ENCODE assay signal across 11 mouse cellular contexts in the genomic region with DNA sequence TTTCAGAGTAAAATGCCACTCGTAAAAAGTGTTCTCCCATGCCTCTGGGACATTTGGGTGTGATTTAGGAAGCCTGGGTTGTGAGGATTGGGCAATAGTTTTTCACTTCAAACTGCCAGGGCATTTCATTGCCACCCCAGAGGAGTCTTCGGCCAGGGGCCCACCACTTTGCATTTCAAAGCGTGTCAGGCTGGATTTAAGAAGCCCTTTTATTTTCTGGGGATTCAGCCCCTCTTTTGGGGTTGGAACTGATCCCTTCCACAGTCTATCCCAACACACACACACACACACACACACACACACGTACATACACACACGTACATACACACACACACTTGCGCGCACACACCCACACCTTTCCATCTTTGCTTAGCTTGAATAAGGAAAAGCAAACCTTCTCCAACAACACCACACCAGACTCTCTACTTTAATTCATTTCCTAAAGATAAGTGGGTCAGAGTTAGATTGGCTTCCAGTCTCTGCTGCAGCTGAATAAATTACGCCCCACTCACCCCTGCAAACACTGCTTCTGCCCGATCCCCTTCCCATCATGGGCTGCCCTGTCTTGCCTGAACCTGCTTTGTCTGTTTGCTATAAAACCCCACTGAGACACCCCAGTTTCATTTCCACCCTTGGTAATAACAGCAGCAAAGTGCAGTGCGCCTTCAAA.
DNase-seq lines count a peak whose midpoint lies in the region; ATAC-seq and TF ChIP-seq lines count a peak whose summit lies in the region.
"Had no signal": no experiment of that assay in that cellular context is flagged by ENCODE, and none has a peak within 500 bp of the region (broad histone marks: within the 10 kb centered on the region; RNA-seq: fewer than 3 reads in every experiment).

No protein-coding gene starts in this region.

- no peak for TF ChIP-seq POLR2A in heart, adult 2 months (IDR thresholded peaks at IDR 0.05; ENCODE audit: insufficient read depth, low read depth, low read length)

- no peak overlapping the region for H3K9ac ChIP-seq in heart, postnatal 0 days (replicated peaks; ENCODE audit: low read depth, low read length)
- H3K9ac ChIP-seq in heart, adult 2 months (ENCODE audit: low read depth, low read length): no peak overlapping the region
- no peak overlapping the region for H3K9ac ChIP-seq in forebrain, embryonic 16.5 days (replicated peaks; ENCODE audit: low read depth, low read length)
- H3K9ac ChIP-seq in midbrain, embryonic 16.5 days (ENCODE audit: low read depth, low read length): peak overlapping the region; percentile 35
- H3K9ac ChIP-seq: embryonic facial prominence, embryonic 12.5 days had no signal

- intact Hi-C loops in heart, adult 2 months (cut with DNase I): no loop called here

- TF ChIP-seq CTCF in heart, postnatal 0 days (IDR thresholded peaks at IDR 0.05; ENCODE audit: low read depth): no peak
- no peak for TF ChIP-seq CTCF in heart, adult 2 months (IDR thresholded peaks at IDR 0.05)

- no peak overlapping the region for H3K4me3 ChIP-seq in heart, postnatal 0 days (ENCODE audit: low read depth, low read length)
- H3K4me3 ChIP-seq in heart, adult 2 months: no peak overlapping the region
- H3K4me3 ChIP-seq in brown adipose tissue, adult 24 weeks (ENCODE audit: insufficient read depth, low read depth, low read length): peak overlapping the region; percentile 23; the same call in 1 of the 2 replicates
- peak overlapping the region; percentile 1 for H3K4me3 ChIP-seq in forebrain, embryonic 16.5 days (replicated peaks; ENCODE audit: low read length)
- peak overlapping the region; percentile 26 for H3K4me3 ChIP-seq in midbrain, embryonic 16.5 days (ENCODE audit: low read depth, low read length)
- H3K4me3 ChIP-seq: embryonic facial prominence, embryonic 12.5 days had no signal

- 79% methylated on average over 10 of the region's 10 CpGs for WGBS in heart, postnatal 0 days
- 83% methylated on average over 10 of the region's 10 CpGs for WGBS in heart, adult 2 months
- 44% methylated on average over 10 of the region's 10 CpGs for WGBS in forebrain, embryonic 16.5 days
- WGBS in midbrain, embryonic 16.5 days: 32% methylated on average over 10 of the region's 10 CpGs

- no peak overlapping the region for H3K27ac ChIP-seq in heart, postnatal 0 days (ENCODE audit: low read depth)
- H3K27ac ChIP-seq in heart, adult 2 months: no peak overlapping the region; the same call in 1 of the 2 replicates
- H3K27ac ChIP-seq in brown adipose tissue, adult 24 weeks (replicated peaks; ENCODE audit: low read depth, low read length): no peak overlapping the region
- no peak overlapping the region for H3K27ac ChIP-seq in forebrain, embryonic 16.5 days (ENCODE audit: low read length)
- peak overlapping the region; percentile 66 for H3K27ac ChIP-seq in midbrain, embryonic 16.5 days (ENCODE audit: low read length)
- H3K27ac ChIP-seq: embryonic facial prominence, embryonic 12.5 days had no signal

- no peak for TF ChIP-seq EP300 in heart, postnatal 0 days (IDR thresholded peaks at IDR 0.05; ENCODE audit: low read depth)
- no peak for TF ChIP-seq EP300 in heart, adult 2 months (IDR thresholded peaks at IDR 0.05; ENCODE audit: insufficient read depth, low read depth, low read length)

- no peaks in the 10 kb centered on the region for H3K36me3 ChIP-seq in heart, postnatal 0 days (replicated peaks; ENCODE audit: control insufficient read depth, insufficient read depth, low read length)
- H3K36me3 ChIP-seq in heart, adult 2 months (ENCODE audit: control insufficient read depth, insufficient read depth, low read length): no peaks in the 10 kb centered on the region
- H3K36me3 ChIP-seq in forebrain, embryonic 16.5 days (ENCODE audit: control insufficient read depth, insufficient read depth): no peaks in the 10 kb centered on the region
- no peaks in the 10 kb centered on the region for H3K36me3 ChIP-seq in midbrain, embryonic 16.5 days (ENCODE audit: control insufficient read depth, insufficient read depth, low read length)
- H3K36me3 ChIP-seq: embryonic facial prominence, embryonic 12.5 days had no signal

- no peak for ATAC-seq in heart, postnatal 0 days (ENCODE audit: insufficient read depth, low read depth)
- peak; percentile 79 for ATAC-seq in forebrain, embryonic 16.5 days
- ATAC-seq in midbrain, embryonic 16.5 days: peak; percentile 80
- ATAC-seq: CD4-positive, CD25-positive, alpha-beta regulatory T cell, adult 4 months had no signal

- DNase-seq in heart, postnatal 0 days (ENCODE audit: low spot score): no peak
- DNase-seq in heart, adult 2 months: no peak
- DNase-seq in embryo, embryonic 11 days: no peak
- DNase-seq in cerebellum, postnatal 25 days: no peak
- DNase-seq in adrenal gland, adult 2 months: no peak
- DNase-seq: kidney, adult 8-10 months had no signal

- H3K4me2 ChIP-seq in heart, postnatal 0 days (ENCODE audit: low read depth, low read length): 0 out of 2 replicates have a peak overlapping the region, but pooled peaks have one; percentile 16
- H3K4me2 ChIP-seq in forebrain, embryonic 16.5 days (ENCODE audit: low read length): peak overlapping the region; percentile 12
- H3K4me2 ChIP-seq in midbrain, embryonic 16.5 days (ENCODE audit: low read length): peak overlapping the region; percentile 52
- H3K4me2 ChIP-seq: embryonic facial prominence, embryonic 12.5 days had no signal

- no peaks in the 10 kb centered on the region for H3K4me1 ChIP-seq in heart, postnatal 0 days (ENCODE audit: control insufficient read depth, insufficient read depth)
- H3K4me1 ChIP-seq in heart, adult 2 months (ENCODE audit: control insufficient read depth, insufficient read depth, low read length): peaks cover 1% of the 10 kb centered on the region
- peaks cover 3% of the 10 kb centered on the region; the same call in 1 of the 2 replicates for H3K4me1 ChIP-seq in brown adipose tissue, adult 24 weeks (ENCODE audit: control insufficient read depth, insufficient read depth, insufficient read length, low read length)
- H3K4me1 ChIP-seq in forebrain, embryonic 16.5 days (replicated peaks; ENCODE audit: control insufficient read depth, insufficient read depth, low read length): peaks cover 11% of the 10 kb centered on the region; the same call in 1 of the 2 replicates
- peaks cover 13% of the 10 kb centered on the region for H3K4me1 ChIP-seq in midbrain, embryonic 16.5 days (ENCODE audit: control insufficient read depth, insufficient read depth, low read length)
- H3K4me1 ChIP-seq: embryonic facial prominence, embryonic 12.5 days had no signal

- no peaks in the 10 kb centered on the region for H3K9me3 ChIP-seq in heart, postnatal 0 days (replicated peaks; ENCODE audit: control insufficient read depth, low read length)
- no peaks in the 10 kb centered on the region for H3K9me3 ChIP-seq in forebrain, embryonic 16.5 days (ENCODE audit: control insufficient read depth, low read length)
- H3K9me3 ChIP-seq in midbrain, embryonic 16.5 days (replicated peaks; ENCODE audit: control insufficient read depth, low read length, poor library complexity, severe bottlenecking): no peaks in the 10 kb centered on the region
- H3K9me3 ChIP-seq: embryonic facial prominence, embryonic 12.5 days had no signal

- no peaks in the 10 kb centered on the region for H3K79me2 ChIP-seq in heart, adult 2 months (replicated peaks; ENCODE audit: control insufficient read depth, insufficient read depth, low read length)

- 0 out of 2 replicates have a peak, but pooled peaks cover 3% of the 10 kb centered on the region for H3K27me3 ChIP-seq in heart, postnatal 0 days (ENCODE audit: control insufficient read depth, insufficient read depth, low read length)
- no peaks in the 10 kb centered on the region for H3K27me3 ChIP-seq in heart, adult 2 months (ENCODE audit: control insufficient read depth, insufficient read depth, low read length)
- no peaks in the 10 kb centered on the region for H3K27me3 ChIP-seq in forebrain, embryonic 16.5 days (replicated peaks; ENCODE audit: control insufficient read depth, insufficient read depth, low read length)
- no peaks in the 10 kb centered on the region for H3K27me3 ChIP-seq in midbrain, embryonic 16.5 days (ENCODE audit: control insufficient read depth, insufficient read depth, low read depth, low read length)
- H3K27me3 ChIP-seq: embryonic facial prominence, embryonic 12.5 days had no signal

Comparison
In these comparisons a context has a peak if more than half of its experiments do, and no peak if none do; other contexts are left out.
1. H3K4me3 ChIP-seq: peak in brown adipose tissue, adult 24 weeks (single experiment), forebrain, embryonic 16.5 days (single experiment) and midbrain, embryonic 16.5 days (single experiment); none in heart, postnatal 0 days (single experiment) and heart, adult 2 months (single experiment).
2. Peak in every context shown above with its lines, with median percentiles within 50 percentile points of each other: H3K4me2 ChIP-seq.